Mouse (Mus musculus): ENCODE measurements around the gene Lin37. TPM values are rescaled to one million over a fixed set of nuclear protein-coding genes. Genes with fewer than 3 reads are reported as not detected.

Gene Lin37
- polyA plus RNA-seq, 2 experiments = 35.8 to 38.5 TPM

DNA sequence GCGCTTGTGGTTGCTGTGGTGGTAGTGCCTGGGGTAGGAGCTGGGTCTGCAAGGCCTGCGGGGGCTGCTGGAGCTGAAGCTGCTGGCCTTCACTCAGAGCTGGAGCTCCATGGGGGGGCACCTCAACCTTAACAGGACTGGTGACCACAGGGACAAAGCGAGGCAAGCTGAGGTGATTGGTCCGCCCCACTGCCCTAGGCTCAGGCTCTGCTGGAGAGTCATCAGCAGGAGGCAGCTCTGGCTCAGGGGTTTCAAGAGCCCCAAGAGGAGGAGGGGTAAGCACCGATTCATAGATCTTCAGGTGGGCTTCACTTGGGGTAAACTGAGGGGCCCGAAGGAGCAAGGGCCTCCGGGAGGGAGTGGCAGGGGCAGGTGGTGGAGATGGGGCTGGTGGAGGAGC is 25.5 kb upstream of the Lin37 start:
- Histone ChIP-seq H3K9me3 (ENCODE audit: control insufficient read depth, low read length) (no peaks in the 10 kb centered on the region), H3K27ac (replicated peaks; ENCODE audit: low read depth, low read length) (no peak overlapping the region), H3K9ac (ENCODE audit: low read depth, low read length, severe bottlenecking) (no peak overlapping the region), H3K4me1 (ENCODE audit: control insufficient read depth, insufficient read depth, low read length) (peaks cover 14% of the 10 kb centered on the region), H3K36me3 (ENCODE audit: control insufficient read depth, insufficient read depth, low read length) (peaks cover 66% of the 10 kb centered on the region), H3K4me2 (replicated peaks; ENCODE audit: low read depth, low read length, severe bottlenecking) (no peak overlapping the region), H3K27me3 (ENCODE audit: control insufficient read depth, insufficient read depth, low read length) (no peaks in the 10 kb centered on the region), H3K4me3 (replicated peaks; ENCODE audit: low read length) (no peak overlapping the region)
- DNase-seq (ENCODE audit: low spot score) = no peak
- TF ChIP-seq POLR2A (IDR thresholded peaks at IDR 0.05; ENCODE audit: borderline replicate concordance, extremely low read depth, insufficient read depth, insufficient read length) = no peak
- ATAC-seq (ENCODE audit: low FRiP score, low read depth) = no peak
- 95% methylated on average over 7 of the region's 7 CpGs for WGBS

DNA sequence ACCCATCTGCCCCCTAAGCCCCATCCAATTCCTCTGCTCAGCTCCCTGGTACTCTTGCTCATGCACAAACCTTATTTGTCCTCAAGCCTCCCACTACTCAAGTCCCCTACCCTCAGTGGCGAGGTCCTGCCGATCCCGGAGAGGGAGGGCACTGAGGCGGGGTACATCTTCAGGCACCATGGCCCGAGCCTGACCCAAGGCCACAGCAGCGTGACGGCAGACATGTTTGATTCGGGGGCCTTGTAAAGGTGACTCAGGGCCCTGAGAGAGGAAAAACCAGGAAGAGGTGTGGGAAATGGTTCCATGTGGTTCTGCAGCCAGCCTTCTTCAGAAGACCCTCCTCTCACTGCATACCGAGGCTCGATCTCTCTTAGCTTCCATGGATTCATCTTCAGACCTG is 24.7 kb upstream of the Lin37 start:
- no peaks in the 10 kb centered on the region for H3K27me3 ChIP-seq (ENCODE audit: control insufficient read depth, insufficient read depth, low read length)
- ATAC-seq (ENCODE audit: low FRiP score, low read depth) (no peak), DNase-seq (ENCODE audit: low spot score) (no peak)
- 97% methylated on average over 10 of the region's 10 CpGs for WGBS
- H3K9me3 ChIP-seq (ENCODE audit: control insufficient read depth, low read length) = no peaks in the 10 kb centered on the region
- TF ChIP-seq POLR2A (IDR thresholded peaks at IDR 0.05; ENCODE audit: borderline replicate concordance, extremely low read depth, insufficient read depth, insufficient read length) = no peak
- no peak overlapping the region for H3K27ac ChIP-seq (replicated peaks; ENCODE audit: low read depth, low read length)
- peaks cover 11% of the 10 kb centered on the region for H3K4me1 ChIP-seq (ENCODE audit: control insufficient read depth, insufficient read depth, low read length)
- H3K36me3 ChIP-seq (ENCODE audit: control insufficient read depth, insufficient read depth, low read length) = peaks cover 74% of the 10 kb centered on the region
- no peak overlapping the region for H3K4me2 ChIP-seq (replicated peaks; ENCODE audit: low read depth, low read length, severe bottlenecking)
- H3K4me3 ChIP-seq (replicated peaks; ENCODE audit: low read length) = no peak overlapping the region
- H3K9ac ChIP-seq (ENCODE audit: low read depth, low read length, severe bottlenecking) = no peak overlapping the region

DNA sequence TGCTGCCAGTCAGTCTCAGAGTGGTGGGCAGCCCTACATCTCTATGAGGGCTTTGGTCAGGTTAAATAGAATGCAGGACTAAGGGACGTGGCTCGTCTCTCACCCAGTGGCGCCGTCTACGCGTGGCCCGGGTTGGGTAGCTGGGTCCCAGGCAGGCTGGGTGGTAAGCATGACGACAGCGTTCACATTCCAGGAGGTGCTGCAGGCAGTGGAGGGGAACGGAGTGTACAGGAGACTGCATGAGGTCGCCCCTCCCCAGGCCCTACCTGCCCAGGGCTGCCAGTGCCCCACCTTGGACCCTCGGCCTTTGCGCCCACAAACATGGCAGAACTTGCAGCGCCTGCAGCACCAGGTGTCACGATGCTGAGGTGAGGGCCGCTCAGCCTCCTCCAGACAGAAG is 21.9 kb upstream of the Lin37 start:
- no peak overlapping the region for H3K4me3 ChIP-seq (replicated peaks; ENCODE audit: low read length)
- peaks cover 100% of the 10 kb centered on the region for H3K36me3 ChIP-seq (ENCODE audit: control insufficient read depth, insufficient read depth, low read length)
- H3K27me3 ChIP-seq (ENCODE audit: control insufficient read depth, insufficient read depth, low read length) = no peaks in the 10 kb centered on the region
- H3K4me2 ChIP-seq (replicated peaks; ENCODE audit: low read depth, low read length, severe bottlenecking) = no peak overlapping the region
- H3K9me3 ChIP-seq (ENCODE audit: control insufficient read depth, low read length) = no peaks in the 10 kb centered on the region
- no peak for DNase-seq (ENCODE audit: low spot score)
- ATAC-seq (ENCODE audit: low FRiP score, low read depth) = no peak
- 95% methylated on average over 16 of the region's 16 CpGs for WGBS
- no peak for TF ChIP-seq POLR2A (IDR thresholded peaks at IDR 0.05; ENCODE audit: borderline replicate concordance, extremely low read depth, insufficient read depth, insufficient read length)
- no peak overlapping the region for H3K27ac ChIP-seq (replicated peaks; ENCODE audit: low read depth, low read length)
- H3K4me1 ChIP-seq (ENCODE audit: control insufficient read depth, insufficient read depth, low read length) = 0 out of 2 replicates have a peak, but pooled peaks cover under 1% of the 10 kb centered on the region
- no peak overlapping the region for H3K9ac ChIP-seq (ENCODE audit: low read depth, low read length, severe bottlenecking)

DNA sequence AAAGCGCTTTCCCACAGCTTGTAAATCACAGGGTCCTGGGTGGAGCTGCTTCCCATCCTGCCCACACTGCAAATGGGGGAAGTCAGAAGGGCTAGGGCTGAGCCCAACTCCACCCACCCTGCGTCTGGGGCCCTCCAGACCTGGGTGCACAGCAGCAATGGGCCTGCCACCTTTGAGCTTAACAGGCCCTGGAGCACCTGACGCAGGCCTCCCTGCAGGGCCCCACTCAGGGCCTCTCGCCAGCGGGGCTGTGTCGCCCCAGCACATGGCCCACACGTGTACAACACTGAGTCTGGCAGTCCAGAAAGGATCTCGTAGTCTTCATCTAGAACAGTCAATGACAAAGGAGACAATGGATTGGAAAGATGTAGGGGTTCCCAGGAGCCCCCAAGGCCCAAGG is 20.3 kb upstream of the Lin37 start:
- Histone ChIP-seq H3K4me3 (replicated peaks; ENCODE audit: low read length) (no peak overlapping the region), H3K9me3 (ENCODE audit: control insufficient read depth, low read length) (no peaks in the 10 kb centered on the region), H3K36me3 (ENCODE audit: control insufficient read depth, insufficient read depth, low read length) (peaks cover 100% of the 10 kb centered on the region), H3K9ac (ENCODE audit: low read depth, low read length, severe bottlenecking) (no peak overlapping the region), H3K27me3 (ENCODE audit: control insufficient read depth, insufficient read depth, low read length) (no peaks in the 10 kb centered on the region), H3K4me1 (ENCODE audit: control insufficient read depth, insufficient read depth, low read length) (no peaks in the 10 kb centered on the region), H3K27ac (replicated peaks; ENCODE audit: low read depth, low read length) (no peak overlapping the region), H3K4me2 (replicated peaks; ENCODE audit: low read depth, low read length, severe bottlenecking) (no peak overlapping the region)
- no peak for ATAC-seq (ENCODE audit: low FRiP score, low read depth)
- no peak for DNase-seq (ENCODE audit: low spot score)
- WGBS = 92% methylated on average over 8 of the region's 8 CpGs
- no peak for TF ChIP-seq POLR2A (IDR thresholded peaks at IDR 0.05; ENCODE audit: borderline replicate concordance, extremely low read depth, insufficient read depth, insufficient read length)

DNA sequence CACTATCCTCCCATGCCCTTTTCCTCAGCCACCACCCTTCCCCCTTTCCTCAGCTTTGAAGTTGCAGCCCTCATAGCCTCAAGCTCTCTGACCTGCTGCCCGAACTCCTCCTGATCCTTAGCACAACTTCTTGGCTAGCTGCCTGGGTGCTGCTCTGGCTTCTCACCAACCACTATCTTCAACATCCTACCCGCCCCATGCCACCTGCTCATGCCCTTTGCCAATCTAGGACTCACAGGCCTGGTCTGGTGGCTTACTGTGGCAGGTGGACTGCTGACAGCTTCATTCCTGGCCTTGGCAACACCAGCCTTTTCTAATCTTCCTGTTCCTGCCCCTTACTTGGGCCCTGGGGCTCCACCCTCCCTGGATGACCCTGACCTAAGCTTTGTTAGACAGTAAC is 13.3 kb upstream of the Lin37 start:
- Histone ChIP-seq H3K4me1 (ENCODE audit: control insufficient read depth, insufficient read depth, low read length) (no peaks in the 10 kb centered on the region), H3K4me2 (replicated peaks; ENCODE audit: low read depth, low read length, severe bottlenecking) (no peak overlapping the region), H3K9ac (ENCODE audit: low read depth, low read length, severe bottlenecking) (no peak overlapping the region), H3K4me3 (replicated peaks; ENCODE audit: low read length) (no peak overlapping the region), H3K9me3 (ENCODE audit: control insufficient read depth, low read length) (no peaks in the 10 kb centered on the region), H3K36me3 (ENCODE audit: control insufficient read depth, insufficient read depth, low read length) (peaks cover 98% of the 10 kb centered on the region), H3K27ac (replicated peaks; ENCODE audit: low read depth, low read length) (no peak overlapping the region), H3K27me3 (ENCODE audit: control insufficient read depth, insufficient read depth, low read length) (no peaks in the 10 kb centered on the region)
- no peak for ATAC-seq (ENCODE audit: low FRiP score, low read depth)
- TF ChIP-seq POLR2A (IDR thresholded peaks at IDR 0.05; ENCODE audit: borderline replicate concordance, extremely low read depth, insufficient read depth, insufficient read length) = no peak
- WGBS = 83% methylated on average over 2 of the region's 2 CpGs
- DNase-seq (ENCODE audit: low spot score) = no peak

DNA sequence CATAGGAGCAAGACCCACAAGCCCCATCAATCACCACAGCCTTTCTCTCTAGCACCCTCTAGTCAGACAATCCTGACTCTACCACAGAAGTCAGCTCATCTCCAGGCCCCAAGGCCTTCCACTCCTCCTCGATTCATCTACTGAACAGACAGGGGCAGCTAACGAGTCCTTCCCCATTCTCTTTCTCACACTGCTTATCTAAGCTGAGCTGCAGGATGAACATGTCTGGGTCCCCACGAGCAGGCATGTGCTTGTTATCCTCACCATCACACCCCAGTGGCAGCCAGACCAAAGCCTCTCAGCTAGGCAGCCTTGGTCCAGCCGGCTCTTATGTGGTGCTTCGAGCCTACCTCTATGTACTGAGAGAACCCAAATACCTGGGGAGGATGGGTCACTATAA is 12.8 kb upstream of the Lin37 start:
- Histone ChIP-seq H3K9me3 (ENCODE audit: control insufficient read depth, low read length) (no peaks in the 10 kb centered on the region), H3K4me3 (replicated peaks; ENCODE audit: low read length) (no peak overlapping the region), H3K27me3 (ENCODE audit: control insufficient read depth, insufficient read depth, low read length) (no peaks in the 10 kb centered on the region), H3K4me2 (replicated peaks; ENCODE audit: low read depth, low read length, severe bottlenecking) (no peak overlapping the region), H3K9ac (ENCODE audit: low read depth, low read length, severe bottlenecking) (no peak overlapping the region), H3K27ac (replicated peaks; ENCODE audit: low read depth, low read length) (no peak overlapping the region), H3K4me1 (ENCODE audit: control insufficient read depth, insufficient read depth, low read length) (no peaks in the 10 kb centered on the region), H3K36me3 (ENCODE audit: control insufficient read depth, insufficient read depth, low read length) (peaks cover 95% of the 10 kb centered on the region)
- TF ChIP-seq POLR2A (IDR thresholded peaks at IDR 0.05; ENCODE audit: borderline replicate concordance, extremely low read depth, insufficient read depth, insufficient read length) = no peak
- no peak for DNase-seq (ENCODE audit: low spot score)
- ATAC-seq (ENCODE audit: low FRiP score, low read depth) = no peak
- WGBS = 90% methylated on average over 5 of the region's 5 CpGs
